Mouse (Mus musculus): Measurements from ENCODE around the gene Lrrc46.

GRCm38 (mm10) chr11:96991501-96991900 lies 49.7 kb downstream of the Lrrc46 start:
- no peak for TF ChIP-seq CTCF (IDR thresholded peaks at IDR 0.05; ENCODE audit: extremely low read depth, insufficient read length, insufficient replicate concordance, low read depth, low read length)
- no peak for TF ChIP-seq POLR2A (IDR thresholded peaks at IDR 0.05; ENCODE audit: low read depth, low read length)

Measured in small intestine, adult 2 months (tissue).